Mouse (Mus musculus): Measurements from ENCODE around the gene Stil.

Gene Stil

DNA sequence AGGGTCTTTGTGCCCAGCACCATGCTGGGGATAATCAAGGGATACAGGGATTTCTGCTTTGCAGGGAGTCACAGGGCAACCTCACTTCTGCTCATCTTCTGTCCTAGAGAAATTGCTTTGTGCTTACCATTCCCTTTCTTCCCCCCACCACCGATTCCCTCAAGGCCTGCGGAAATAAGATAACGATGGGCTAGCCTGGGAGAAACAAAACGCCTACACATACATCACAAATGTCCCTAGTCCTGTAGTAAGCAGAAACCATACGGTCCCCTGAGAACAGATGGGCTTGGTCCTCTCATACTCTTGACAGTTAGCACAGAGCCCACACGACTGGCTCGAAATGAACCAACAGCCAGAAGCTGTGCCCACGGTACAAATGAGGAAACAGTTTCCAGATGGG is 48.2 kb downstream of the Stil start:
- DNase-seq (ENCODE audit: low spot score in 2 of 2): no peak

DNA sequence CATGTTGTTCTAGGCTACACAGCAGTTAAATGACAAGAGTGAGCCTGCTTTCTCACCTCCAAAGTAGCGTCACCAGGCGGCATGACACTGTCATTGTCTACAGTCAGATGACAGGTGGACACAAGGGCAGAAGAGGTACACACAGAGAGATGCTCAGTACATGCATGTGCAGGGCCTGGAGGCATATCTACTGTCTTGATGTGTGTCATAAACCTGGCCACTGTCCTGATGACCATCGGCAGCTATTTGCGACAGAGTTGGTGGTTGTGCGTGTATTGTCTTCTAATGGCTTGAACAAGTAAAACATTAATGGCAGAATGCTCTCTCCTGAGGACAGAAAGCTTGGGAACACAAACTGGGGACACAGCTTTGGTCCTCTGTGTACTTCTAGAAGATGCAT is 51.3 kb downstream of the Stil start:
- DNase-seq (ENCODE audit: low spot score in 2 of 2): no peak

DNA sequence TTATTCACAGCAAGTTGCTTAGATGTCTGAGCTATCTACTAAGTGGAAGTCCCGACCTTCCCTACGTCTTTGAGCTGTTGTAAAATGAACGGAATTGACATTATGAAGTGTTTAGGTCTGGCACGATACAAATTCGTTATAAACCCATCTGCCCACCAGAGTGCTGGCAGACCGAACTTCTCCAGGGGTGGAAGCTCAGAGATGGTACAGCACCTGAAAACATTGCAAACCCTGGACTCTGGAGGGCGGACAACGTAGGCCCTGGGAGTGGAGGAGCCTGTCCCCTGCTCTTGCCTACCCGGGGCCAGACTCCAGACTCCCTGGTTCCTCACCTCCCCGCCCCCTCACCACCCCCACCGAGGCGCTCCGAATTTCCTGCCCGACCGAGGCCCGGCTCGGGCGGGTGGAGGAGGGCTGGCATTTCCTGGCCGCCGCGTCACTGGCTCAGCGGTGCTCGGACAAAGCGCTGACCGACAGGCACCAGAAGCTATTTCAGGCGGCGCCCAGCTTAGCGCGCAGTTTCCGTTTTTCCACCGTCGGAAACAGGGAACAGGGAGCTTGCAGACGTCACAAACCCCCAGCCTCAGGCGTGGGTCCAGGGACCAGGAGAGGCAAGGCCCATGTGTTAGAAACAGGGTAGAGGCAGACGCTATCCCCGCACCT is 52.5 kb downstream of the Stil start:
- DNase-seq (ENCODE audit: low spot score in 2 of 2): peak in 1 of 2 experiments; percentile 52

DNA sequence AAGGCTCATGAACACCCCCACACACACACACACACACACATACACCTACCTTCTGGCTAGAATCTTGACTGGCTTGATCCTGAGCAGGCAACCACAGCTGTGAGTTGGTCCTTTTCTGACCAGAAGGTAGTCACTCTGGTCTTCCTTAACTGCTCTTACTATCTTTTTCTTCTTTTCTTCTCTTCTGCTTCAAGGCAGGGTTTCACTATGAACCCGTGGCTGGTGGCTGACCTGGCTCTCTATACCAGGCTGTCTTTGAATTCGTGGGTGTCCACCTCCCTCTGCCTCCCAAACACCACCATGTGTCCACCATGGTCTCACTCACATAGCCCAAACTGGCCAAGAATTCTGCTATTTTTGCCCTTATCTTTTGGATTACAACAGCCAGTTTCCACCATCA is 55.1 kb downstream of the Stil start:
- DNase-seq (ENCODE audit: low spot score in 2 of 2): no peak

DNA sequence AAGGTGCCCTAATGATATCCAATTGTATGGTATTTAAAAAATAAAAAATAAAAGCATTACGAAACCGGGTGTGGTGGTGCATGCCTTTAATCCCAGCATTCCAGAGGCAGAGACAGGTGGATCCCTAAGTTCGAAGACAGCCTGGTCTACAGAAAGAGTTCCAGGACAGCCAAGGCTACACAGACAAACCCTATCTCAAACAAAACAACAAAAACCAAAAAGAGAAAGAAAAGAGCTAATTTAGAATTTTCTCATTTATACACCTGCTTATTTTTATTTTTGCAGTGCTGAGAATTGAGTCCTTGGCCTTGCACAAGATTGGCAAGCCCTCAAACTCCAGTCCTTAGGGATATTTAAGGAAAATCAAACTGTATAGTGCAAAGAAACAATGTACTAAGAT is 55.7 kb downstream of the Stil start:
- no peak for DNase-seq (ENCODE audit: low spot score in 2 of 2)

DNA sequence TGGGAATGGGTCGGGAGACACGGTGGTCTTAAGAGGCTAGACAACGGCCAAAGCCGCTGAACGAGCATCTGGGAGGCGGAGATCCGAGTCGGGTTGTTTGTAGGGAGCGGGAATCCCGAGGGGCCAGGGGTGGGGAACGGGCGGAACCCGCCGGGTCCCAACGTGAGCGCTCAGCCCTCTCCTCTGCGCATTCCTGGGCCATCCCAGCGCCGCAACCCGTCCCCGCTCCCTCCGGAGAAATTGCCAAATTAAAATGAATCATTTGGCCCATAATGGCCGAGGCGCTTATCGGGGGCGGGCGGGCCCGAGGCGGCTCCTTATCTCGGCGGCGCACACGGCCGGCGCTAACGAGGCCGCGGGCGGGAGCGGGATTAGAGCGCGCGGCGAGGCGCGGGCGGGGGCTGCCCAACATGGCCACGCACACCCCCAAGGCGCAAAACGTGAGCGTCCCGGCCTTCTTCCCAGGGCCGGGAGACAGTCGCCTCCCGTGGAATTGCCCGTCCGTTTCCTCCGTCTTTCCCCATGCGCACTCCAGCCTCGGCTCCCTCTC is 56.5 kb downstream of the Stil start, which contains the start of gene Tal1:
Gene Tal1 (plus strand): TSS at position 56 of the 550 bp plus-strand sequence.
- no peak for DNase-seq (ENCODE audit: low spot score in 2 of 2)

DNA sequence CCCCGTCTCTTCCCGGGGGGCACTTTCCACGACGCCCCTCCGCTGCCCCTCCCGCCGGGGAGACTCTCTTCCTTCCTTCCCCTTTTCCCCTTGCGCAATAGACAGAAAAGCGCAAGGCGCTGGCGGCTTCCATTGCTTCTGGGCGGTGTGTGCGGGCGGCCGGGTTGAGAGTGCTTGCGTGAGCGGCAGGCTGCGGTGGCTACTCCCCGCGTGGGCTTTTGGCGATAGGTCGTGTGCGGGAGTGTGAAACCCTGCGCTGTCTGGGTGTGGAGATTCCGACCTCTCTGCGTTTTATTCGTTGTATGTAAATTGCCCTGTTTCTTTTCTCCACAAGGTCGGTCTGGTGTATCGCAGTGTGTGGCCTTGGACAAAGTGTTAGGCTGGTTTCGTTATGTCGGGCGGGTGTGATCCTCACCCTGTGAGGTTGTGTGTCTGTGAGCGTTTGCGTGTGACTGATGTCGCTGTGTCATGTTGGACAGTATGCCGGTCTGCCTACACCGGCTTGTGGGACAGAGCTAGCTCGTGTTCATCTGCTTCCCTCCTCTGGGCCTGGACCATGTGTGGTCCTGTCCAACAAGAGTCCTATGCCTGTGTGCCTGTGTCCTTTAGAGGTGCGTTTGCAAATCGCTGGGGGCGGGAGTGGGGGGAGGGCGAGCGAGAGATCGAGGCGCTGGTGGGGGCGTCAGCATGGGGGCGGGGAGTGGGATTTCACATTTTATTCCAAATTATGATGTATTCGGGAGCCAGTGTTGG is 57.1 kb downstream of the Stil start:
- DNase-seq (ENCODE audit: low spot score in 2 of 2): peak in 1 of 2 experiments; percentile 40

DNA sequence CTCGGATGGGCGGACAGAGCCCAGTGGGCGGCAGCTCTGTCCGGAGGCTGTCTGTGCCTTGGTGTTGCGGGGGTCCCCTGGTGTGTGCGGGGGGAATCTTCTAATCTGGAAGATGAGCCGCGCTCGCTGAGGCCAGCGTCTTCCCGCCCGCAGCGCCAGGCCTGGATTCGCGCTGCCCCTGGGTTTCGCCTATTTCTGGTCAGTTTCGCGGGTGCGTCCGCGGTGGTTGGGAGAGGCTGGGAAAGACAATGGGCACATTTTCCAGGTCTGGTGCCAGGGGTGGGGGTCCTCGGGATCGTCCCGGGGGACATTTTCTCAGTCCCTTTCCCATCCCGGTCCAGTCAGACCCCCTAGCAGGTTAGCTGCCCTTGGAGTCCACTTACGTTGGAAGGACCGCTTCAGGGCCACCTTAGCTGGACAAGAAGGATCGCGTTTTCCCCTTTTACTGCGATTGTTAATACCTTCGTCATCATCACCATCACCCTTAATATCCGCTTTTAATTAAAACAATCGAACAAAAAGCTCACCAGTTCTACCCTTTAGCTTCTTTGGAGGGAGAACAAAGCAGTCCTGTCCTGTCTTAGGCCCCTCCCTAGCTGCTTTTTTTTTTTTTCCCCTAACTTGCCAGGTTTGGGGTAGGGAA is 57.8 kb downstream of the Stil start:
- DNase-seq (ENCODE audit: low spot score in 2 of 2): no peak

DNA sequence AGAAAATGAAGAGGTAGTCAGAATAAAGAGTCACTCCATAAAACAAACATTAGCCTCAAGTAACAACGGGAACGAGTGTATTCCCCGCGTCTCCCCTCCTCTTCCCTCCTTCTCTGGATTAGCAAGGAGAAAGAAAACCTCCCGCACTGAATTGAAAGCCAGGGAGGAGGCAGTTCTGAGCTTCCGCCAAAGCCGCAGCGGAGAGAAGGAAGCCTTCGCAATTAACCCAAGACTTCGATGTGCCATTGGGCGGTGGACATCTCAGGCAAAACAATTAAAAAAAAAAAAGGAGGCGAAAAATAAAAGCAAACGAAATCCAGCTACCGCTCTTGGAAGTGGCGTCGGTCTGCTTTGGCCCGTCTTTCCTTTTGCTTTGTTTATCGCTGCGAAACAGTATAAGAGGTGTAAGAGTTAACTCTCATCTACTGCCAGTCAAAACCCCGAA is 58.4 kb downstream of the Stil start:
- no peak for DNase-seq (ENCODE audit: low spot score in 2 of 2)

DNA sequence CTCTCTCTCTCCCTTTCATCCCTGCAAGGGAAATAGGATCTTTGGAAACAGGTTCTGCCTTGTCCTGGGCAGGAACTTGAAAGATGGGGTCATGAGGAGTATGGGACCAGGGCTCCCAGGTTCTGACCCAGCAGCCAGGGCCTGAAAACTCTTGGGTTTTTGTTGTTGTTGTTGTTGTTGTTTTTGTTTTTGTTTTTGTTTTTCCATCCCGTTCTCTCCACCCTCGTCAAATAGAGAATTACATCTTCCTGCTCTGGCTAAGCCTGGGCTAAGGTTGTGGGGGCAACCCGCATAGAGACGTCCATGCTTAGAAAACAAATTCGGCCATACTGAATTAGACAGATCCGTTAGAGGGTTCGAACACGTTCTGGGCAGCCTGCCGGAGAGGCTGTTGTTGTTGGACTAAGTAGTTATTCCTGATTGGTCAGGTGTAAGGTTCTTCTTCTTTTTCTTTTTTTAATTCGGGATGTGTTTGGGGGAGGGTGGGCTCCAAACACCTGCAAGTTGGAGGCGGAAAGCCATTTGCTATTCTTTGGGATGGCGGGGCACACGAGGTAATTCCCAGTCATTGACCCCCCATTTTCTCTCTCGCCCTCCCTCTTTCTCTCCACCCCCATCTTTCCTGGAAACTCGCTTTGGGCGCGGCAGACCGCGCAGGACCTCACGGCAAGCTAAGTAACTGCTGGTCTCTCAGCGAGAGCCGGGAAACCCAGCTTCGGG is 59.1 kb downstream of the Stil start:
- DNase-seq (ENCODE audit: low spot score in 2 of 2): no peak

DNA sequence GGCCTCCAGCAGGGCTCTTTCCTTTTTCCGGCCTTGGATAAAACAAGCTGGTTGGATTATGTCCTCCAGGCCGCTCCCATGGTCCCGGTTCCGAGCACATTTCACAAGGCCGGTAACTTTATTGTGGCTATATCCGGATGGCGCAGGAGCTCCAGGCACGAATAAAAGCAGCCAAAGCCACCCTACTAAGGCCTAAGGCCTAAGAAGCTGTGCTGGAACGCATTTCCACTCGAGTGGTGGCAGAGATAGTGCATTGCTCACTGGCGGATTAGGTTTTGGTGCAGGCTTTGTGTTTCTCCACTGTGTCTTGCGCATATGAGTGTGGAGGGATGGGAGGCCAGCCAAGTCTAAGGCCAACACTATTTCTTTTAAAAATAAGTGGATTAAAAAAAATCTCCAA is 59.9 kb downstream of the Stil start:
- no peak for DNase-seq (ENCODE audit: low spot score in 2 of 2)

DNA sequence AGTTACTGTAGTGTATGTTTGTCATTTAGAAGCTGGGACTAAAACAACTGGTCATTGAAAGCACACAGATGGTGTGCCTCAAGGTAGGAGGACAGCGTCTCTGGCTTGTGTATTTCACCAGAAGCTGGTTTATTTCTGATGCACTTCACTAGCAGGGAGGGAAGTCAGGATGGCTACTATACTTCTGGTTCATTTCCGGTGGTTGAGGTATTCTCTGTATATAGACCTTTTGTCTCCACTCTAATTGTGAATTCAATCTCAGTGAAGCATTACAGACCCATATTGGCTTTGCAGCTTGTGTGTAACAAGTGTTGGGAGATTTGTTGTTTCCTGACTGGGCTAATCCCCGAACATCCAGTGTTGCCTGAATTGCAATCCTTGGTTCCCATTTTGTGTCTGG is 60.8 kb downstream of the Stil start:
- no peak for DNase-seq (ENCODE audit: low spot score in 2 of 2)

DNA sequence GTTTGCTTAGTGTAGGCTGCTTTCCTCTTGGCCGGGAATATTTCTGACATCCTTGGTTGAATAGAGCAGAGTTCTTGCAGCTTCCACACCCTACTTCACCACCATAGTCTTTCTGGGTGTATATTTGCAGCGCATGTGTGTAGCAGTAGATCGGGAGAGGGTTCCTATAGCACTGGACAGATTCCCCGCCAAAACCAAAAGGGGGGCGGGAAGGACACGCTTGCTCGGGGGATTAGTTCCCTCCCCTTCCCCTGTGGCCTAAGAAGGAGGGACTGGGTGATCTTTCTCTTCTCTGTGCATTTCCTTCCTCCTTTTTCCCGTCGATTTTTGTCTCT is 62.5 kb downstream of the Stil start:
- DNase-seq (ENCODE audit: low spot score in 2 of 2): no peak

DNA sequence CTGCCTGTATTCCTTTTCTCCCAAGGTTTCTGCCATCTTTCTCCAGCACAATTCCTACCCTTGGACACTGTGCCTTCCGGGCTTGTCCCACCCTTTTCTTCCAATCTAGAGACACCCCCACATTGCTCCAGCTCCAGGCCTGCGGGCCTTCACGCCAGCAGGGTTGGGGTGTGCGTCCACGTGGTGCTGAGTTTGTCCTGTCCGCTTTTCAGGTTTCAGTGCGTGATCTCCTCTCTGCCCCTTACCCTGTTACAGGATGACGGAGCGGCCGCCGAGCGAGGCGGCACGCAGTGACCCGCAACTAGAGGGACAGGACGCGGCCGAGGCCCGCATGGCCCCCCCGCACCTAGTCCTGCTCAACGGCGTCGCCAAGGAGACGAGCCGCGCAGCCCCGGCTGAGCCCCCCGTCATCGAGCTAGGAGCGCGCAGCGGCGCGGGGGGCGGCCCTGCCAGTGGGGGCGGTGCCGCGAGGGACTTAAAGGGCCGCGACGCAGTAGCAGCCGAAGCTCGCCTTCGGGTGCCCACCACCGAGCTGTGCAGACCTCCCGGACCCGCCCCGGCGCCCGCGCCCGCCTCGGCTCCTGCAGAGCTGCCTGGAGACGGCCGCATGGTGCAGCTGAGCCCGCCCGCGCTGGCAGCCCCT is 63.0 kb downstream of the Stil start:
- DNase-seq (ENCODE audit: low spot score in 2 of 2): no peak

DNA sequence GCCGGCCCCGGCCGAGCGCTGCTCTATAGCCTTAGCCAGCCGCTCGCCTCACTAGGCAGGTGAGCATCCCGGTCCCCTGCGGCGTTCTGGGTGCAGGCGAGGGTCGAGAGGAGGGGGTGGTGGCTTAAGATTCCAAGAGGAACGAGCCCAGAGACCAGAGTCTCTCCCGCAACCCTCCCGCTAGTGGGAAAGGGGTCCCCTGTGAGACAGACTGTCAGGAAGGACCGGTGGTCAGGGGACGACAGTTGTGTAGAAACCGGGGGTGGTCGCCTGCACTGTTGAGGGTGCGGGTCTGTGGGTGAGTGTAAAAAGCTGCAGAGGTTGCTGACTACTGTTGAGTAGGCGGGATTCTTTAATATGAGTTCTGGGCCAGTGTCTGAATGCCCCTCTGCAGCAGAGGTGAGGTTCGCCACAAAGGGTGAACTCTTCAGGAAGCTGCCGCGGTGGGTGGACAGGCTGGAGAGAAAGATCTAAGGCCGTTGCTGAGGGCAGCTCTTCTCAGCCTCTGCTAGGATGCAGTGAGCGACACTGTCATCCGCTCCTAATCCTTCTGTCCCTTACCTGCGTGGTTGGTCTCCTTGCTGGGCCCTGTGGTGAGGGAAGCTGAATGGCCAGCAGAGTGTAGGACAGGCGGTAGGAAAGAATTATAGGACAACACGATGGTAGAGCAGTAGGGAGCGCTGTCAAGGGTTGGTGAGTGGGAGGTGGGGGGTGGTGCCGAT is 63.7 kb downstream of the Stil start:
- DNase-seq (ENCODE audit: low spot score in 2 of 2): no peak

DNA sequence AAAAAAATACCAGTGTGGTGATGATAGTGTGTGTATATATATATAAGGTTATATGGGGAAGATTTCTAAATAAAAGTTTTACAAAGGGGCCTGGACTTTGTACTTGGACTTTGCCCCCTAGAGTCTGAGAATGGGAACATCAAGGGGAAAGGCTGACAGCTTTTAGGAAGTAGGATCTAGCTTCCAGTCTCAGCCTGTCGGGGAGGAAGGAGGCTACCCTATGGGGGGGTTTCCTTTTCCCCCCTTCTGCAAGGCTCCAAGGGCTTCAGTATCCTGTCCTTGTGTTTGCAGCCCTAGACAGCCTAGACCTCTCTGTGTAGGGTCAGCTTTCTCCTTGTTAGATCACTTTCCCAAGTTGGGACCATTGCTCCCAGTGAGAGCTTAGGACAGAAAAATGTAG is 71.7 kb downstream of the Stil start:
- DNase-seq (ENCODE audit: low spot score in 2 of 2): no peak

DNA sequence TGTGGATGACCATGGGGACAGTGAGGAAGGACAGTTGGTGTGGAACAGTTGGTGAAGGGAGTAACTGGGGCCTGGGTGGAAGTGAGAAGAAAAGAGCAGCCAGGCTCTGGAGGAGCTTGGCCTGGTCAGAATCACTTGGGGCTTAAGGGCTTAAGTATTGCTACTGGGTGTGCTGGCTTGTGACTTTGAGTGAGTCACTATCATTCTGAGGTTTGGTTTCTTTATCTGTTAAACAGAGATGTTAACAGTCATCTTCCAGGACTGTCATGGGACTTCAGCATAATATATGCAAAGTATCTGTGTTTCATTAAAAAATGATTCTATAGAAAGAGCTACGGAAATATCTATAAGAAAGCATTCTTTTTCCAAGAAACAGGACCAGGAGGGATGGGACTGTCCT is 74.8 kb downstream of the Stil start:
- DNase-seq (ENCODE audit: low spot score in 2 of 2): no peak

DNA sequence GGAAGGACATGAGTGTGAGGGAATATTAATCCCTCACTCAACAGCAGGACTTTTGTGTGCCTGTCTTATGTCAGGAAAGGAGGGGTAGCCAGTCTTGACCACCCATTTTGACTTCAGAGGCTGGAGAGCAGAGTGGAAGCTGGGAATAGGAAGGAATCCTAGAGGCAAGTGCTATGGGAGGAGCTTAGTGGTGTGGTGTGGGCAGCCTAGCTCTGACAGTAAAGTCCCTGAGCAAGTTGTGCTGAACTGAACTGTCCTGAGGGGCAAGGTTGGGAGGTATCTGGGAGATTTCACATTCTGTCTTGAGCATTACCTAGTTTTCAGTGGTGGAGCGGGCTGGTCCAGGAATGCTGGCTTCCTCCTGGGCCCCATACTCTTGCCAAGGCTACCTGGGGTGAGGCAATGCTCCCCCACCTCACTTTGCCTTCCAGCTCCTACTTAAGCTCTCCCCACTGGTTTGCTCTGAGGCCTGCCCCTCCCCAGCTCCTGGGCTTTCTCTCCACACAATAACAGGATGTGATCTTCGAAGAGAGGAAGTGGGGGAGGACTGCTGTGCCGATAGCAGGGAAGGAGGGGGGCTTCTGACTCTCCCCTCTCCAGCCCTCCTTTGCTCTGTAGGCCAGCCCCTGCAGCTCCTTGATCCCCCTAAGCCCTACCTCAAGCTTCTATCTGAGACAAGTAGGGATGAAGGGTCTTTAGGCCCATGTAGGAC is 75.4 kb downstream of the Stil start:
- DNase-seq (ENCODE audit: low spot score in 2 of 2): no peak

DNA sequence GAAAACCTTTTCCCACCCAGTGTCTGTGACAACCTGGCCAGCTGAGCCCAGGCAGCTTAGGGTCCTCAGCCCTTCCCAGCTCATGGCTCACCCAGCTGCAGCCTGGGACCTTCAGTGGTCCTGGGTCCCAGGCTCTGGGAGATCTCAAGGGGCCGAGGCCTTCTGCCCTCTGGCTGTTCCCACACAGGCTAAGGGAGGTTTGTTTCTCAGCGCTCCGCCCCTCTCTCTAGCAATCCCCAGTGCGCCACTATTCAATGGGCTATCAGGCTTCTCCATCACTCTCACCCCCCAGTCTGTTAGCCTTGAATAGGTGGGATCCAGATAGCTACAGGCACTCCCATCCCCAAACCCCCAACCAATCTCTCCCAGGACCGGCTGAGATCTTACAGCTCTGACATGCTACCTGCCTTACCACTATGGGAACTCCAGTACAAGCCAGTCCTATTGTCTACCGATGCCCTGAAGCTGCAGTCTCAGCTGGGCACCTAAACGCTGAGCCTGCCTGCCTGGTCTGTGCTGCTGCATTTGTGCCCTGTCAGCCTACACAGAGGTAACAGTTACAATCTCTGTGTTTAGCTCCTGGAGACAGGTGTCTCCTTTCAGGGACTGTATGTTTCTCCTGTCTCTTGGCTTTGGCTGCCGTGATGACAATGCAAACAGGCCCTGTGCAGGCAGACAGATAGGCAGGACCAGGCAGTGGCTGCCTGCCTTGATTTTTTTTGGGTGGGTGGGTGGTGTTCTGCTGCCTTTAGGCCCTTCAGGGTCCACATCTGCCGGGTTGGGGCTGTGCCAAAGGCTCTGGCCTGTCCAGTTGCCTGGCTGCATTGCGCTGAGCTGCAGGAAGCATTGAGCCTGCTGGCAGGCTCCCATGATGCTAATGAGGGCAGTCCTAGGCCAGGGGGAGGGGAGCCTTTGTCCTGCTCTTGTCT is 79.2 kb downstream of the Stil start:
- DNase-seq (ENCODE audit: low spot score in 2 of 2): no peak

Data from frontal cortex, postnatal 14 days (tissue).